Mouse (Mus musculus): ENCODE data around the gene Gm20388.

Gm20388 gene

GRCm38 (mm10) chr8:122246257-122247211, 2335.9 kb downstream of the Gm20388 start:
- no peak for DNase-seq

- DNase-seq, result no peak
Measured at GRCm38 (mm10) chr8:122251739-122252138, 2341.1 kb downstream of the Gm20388 start.

GRCm38 (mm10) chr8:122252366-122252765, 2341.7 kb downstream of the Gm20388 start:
- no peak for DNase-seq

- peak; percentile 86 to 89 for DNase-seq
Measured at GRCm38 (mm10) chr8:122259351-122259750, 2348.7 kb downstream of the Gm20388 start.

- DNase-seq, result no peak
Measured at GRCm38 (mm10) chr8:122260755-122261154, 2350.1 kb downstream of the Gm20388 start.

GRCm38 (mm10) chr8:122262835-122263234, 2352.2 kb downstream of the Gm20388 start:
- DNase-seq, result peak; percentile 50 to 71

GRCm38 (mm10) chr8:122264243-122264642, 2353.6 kb downstream of the Gm20388 start:
- peak; percentile 85 to 90 for DNase-seq

GRCm38 (mm10) chr8:122265522-122265921, 2354.9 kb downstream of the Gm20388 start:
- DNase-seq, result peak in 1 of 2 experiments; percentile 36

GRCm38 (mm10) chr8:122266867-122267266, 2356.2 kb downstream of the Gm20388 start:
- DNase-seq, result peak in 1 of 2 experiments; percentile 69

GRCm38 (mm10) chr8:122268861-122269260, 2358.2 kb downstream of the Gm20388 start:
- peak in 1 of 2 experiments; percentile 36 for DNase-seq

GRCm38 (mm10) chr8:122269404-122269803, 2358.8 kb downstream of the Gm20388 start:
- peak; percentile 93 to 95 for DNase-seq

GRCm38 (mm10) chr8:122270555-122270954, 2359.9 kb downstream of the Gm20388 start:
- peak in 1 of 2 experiments; percentile 25 for DNase-seq

GRCm38 (mm10) chr8:122273152-122273551, 2362.5 kb downstream of the Gm20388 start:
- DNase-seq, result peak; percentile 85 to 87

- no peak for DNase-seq
Measured at GRCm38 (mm10) chr8:122273826-122274225, 2363.2 kb downstream of the Gm20388 start.

- no peak for DNase-seq
Measured at GRCm38 (mm10) chr8:122274651-122275391, 2364.2 kb downstream of the Gm20388 start.

- no peak for DNase-seq
Measured at GRCm38 (mm10) chr8:122276308-122276707, 2365.7 kb downstream of the Gm20388 start.

- DNase-seq, result no peak
Measured at GRCm38 (mm10) chr8:122277204-122277995, 2366.8 kb downstream of the Gm20388 start.

- DNase-seq, result peak in 1 of 2 experiments; percentile 42
Measured at GRCm38 (mm10) chr8:122280156-122280555, 2369.5 kb downstream of the Gm20388 start.

- DNase-seq, result peak in 1 of 2 experiments; percentile 19
Measured at GRCm38 (mm10) chr8:122280588-122281316, 2370.1 kb downstream of the Gm20388 start.

- DNase-seq, result peak; percentile 96 to 99
Measured at GRCm38 (mm10) chr8:122281317-122282034, 2370.8 kb downstream of the Gm20388 start.

GRCm38 (mm10) chr8:122282035-122282358, 2371.4 kb downstream of the Gm20388 start, which contains the start of gene Zfpm1:
TSS of gene Zfpm1 (plus strand) at chr8:122282141.
- no peak for DNase-seq
